Mouse (Mus musculus): ENCODE data around the gene Tmem273.
A peak's percentile ranks its signal among the peaks of the same experiment; 100 is the strongest.

Tmem273 gene

DNA sequence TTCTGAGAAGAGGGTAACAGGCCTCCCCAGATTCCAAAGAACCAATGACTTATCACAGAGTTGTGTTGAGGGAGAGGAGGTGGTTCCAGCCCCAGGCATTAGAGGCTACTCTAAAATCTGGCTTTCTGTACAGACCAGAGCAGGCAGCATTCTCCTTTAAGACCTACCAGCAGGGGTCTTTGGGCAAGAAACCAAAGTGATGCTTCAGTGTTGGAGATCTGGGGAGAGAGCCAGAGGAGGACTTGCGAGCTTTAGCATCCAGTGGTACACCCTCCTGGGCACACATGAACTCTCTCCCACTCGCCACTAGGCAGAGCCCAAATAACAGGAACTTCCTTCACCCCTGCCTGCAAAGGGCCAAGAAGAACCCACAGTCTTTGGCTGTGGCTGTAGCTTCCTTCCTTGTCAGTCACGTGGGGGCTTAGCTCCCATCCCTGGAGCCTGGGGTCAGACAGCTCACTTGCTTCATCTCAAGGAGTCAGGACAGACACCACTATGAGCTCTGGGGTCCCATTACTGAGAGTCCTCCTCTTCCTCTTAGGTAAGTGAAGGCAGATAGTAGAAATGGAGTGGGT is at the start of gene Tmem273:
TSS of gene Tmem273 (plus strand) at position 408 of the 575 bp plus-strand sequence.
- DNase-seq (ENCODE audit: low spot score), result no peak

DNA sequence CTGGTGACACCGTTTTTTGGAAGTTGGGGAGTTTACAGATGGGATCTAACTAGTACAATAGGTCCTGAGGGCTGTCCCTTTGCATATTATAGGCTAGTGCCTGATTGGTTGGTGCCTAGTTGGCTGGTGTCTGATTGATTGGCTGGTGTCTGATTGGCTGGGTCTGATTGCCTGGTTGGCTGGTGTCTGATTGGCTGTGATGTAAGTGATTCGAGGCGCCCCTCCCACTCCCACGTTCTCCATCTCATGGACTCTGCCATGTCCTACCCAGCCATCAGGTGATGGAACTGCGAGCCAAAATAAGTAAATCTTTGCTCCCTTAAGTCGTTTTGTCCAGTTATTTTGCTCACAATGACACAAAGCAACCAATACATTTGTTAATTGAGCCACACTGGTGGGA is 49.2 kb upstream of the Tmem273 start:
- DNase-seq (ENCODE audit: low spot score), result no peak

DNA sequence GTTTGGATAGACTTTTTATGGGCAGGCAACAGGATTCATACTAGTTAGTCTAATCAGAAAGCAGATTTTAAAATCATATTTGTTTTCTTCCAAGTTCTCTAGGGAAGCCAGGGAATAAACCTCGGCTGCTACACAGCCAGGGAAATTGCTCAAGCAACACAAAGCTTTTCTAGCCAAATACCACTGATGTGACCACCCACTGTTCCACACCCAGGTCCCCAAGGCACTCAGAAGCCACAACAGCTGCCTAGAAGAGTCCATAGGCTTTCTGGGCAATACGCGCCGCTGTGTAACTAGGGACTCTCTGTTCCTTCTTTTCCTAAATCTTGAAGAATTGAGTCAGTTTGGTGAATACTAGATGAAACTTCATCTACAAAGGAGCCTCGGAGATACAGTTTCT is 47.2 kb upstream of the Tmem273 start:
- no peak for DNase-seq (ENCODE audit: low spot score)

DNA sequence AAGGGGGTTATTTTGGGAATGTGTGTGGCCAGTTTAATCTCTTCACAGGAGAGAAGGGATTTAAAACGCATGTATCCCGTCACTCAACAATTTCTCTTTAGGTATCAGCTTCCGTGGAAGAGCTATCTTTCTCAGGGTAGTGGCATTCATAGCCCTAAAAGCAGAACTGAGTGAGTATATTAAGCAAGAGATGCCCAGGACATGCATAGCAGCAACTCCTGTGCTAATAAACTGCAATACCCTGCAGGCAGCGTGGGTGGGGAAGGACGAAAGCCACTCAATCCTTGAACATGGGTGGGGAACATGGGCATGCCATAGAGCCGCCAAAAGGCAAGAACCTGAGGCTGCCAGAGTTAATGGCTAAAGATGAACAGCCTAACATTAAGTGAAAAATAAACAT is 37.2 kb upstream of the Tmem273 start:
- no peak for DNase-seq (ENCODE audit: low spot score)

DNA sequence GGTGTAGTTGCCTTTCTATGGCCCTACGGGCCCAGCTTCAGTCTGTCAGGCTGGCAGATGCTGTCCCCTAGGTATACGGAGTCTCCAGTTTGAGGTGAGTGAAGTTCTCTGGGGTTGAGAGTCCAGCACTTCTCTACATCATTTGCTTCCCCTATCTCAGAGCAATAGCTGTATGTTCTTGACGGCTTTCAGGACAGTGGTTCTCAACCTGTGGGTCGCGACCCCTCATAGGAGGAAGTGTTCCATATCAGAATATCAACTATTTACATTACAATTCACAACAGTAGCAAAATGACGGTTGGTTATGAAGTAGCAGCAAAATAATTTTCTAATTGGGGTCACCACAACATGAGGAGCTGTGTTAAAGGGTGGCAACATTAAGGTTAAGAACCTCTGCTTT is 35.0 kb upstream of the Tmem273 start:
- no peak for DNase-seq (ENCODE audit: low spot score)

DNA sequence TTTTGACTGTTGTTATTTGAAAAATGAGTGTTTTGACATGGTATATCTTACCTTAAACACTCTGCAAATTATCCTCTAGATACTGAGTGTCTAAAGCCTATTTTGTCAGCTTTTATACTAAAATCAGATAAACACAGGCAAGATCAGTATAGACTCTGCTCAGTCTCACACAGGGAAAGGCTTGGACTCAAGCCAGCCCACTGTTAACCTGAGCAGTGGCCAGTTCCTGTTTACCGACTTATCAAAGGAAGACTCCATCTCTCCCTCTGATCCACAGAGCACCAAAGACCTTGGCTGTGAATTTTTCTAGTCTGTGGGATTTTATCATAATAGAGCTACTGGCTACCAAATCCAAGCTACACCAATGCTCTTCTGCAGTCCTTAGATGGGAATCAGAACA is 31.5 kb upstream of the Tmem273 start:
- no peak for DNase-seq (ENCODE audit: low spot score)

DNA sequence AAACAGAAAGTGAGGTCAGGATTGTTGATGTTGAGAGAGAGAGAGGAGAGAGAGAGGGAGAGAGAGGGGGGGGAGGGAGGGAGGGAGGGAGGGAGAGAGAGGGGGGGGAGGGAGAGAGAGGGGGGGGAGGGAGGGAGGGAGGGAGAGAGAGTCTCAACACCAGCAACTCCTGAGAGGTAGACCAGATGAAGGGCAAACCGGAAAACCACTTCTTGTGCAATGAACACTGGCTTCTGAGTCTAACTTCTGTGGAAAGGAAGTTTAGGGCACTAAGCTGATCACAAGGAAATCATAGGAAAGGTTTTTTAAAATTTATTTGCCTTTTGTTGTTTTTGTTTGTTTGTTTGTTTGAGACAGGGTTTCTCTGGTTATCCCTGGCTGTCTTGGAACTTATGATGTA is 23.6 kb upstream of the Tmem273 start:
- DNase-seq (ENCODE audit: low spot score), result no peak

DNA sequence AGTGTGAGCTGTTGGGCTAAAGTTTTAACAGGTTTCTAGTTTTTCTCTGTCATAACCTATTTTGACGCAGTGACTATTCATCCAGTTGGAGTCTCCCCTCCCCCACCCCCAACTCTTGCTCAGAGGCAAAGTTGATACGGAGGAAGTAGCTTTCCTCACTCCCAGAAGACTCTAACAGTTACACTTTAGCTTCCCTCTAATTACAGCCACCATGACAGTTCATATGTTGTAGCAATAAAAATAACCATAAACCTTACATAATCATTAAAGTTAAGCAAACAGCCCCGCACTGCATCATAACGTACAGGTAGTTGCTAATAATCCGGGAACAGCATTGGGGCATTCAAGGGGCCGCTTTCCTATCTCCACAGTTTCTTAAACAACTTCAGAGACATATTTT is 15.2 kb upstream of the Tmem273 start:
- no peak for DNase-seq (ENCODE audit: low spot score)

DNA sequence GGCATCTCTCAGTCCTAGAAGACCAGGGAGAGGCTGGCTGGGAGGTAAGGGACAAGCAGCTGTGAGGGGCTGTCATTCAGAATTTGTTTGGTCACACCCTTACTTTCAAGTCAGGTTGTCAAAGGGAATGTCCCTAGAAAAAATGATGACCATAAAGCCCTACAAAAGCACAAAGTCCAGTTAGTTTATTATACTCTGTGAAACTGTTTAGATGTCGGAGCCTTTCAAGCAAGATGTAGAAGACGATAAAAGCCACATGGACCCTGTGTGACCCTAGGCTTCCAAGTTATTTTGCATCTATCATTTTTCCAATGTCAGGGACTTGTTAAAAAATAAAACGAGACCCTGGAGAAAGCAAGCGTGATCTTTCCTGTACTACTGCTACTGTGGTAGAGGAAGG is 13.7 kb upstream of the Tmem273 start:
- DNase-seq (ENCODE audit: low spot score), result no peak

DNA sequence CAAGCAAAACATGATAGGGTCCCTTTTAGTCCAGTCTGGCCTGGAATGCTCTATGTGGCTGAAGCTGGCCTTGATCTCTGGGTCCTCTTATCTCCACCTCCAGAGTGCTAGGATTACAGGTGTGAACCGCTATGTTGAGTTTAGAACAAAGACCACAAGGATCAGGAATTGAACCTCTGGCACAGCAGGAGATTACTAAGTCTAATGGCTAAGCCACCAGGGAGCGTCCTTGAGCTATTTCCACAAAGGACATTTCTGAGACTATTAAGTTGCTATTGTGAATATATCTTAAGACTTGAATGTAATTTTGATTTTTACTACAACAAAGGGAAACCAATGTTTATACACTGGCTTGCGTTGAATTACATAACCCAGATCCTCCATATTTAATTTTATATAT is 13.0 kb upstream of the Tmem273 start:
- peak; percentile 23 for DNase-seq (ENCODE audit: low spot score)

DNA sequence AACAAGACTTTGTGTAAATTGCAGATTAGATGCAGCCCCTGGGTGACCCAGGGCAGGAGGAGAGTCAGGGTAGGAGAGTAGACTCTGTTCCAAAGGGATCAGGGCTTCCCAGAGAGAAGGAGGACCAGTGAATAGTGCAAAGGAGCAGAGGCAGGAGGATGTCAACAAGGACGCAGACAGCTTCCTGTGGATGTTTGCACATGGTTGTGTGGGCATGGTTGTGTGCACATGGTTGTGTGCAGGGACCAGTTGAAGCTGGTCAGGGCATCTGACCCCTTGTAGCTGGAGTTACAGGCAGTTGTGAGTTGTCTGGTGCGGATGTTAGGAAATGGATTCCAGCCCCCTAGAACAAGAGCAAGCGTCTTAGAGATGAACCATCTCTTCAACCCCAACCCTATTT is 12.3 kb upstream of the Tmem273 start:
- no peak for DNase-seq (ENCODE audit: low spot score)

DNA sequence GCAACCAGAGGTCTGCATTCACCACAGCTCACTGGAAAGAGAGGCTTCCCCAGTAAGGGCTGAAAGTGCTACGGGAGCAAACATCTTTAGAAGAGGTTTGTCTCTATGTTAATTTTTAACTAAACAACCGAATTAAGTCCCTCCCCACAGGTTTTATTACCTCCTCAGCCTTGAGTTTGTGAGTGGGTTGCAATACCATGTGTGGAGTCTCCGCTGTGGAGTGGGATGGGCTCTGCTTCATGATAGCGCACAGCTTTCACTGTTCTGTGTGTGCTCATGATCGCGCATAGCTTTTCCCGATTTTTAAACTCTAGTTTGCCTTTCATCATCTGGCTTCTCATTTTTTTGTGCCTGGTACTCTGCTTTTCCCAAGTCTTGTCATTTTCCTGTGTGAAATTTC is 9.7 kb upstream of the Tmem273 start:
- DNase-seq (ENCODE audit: low spot score), result no peak

DNA sequence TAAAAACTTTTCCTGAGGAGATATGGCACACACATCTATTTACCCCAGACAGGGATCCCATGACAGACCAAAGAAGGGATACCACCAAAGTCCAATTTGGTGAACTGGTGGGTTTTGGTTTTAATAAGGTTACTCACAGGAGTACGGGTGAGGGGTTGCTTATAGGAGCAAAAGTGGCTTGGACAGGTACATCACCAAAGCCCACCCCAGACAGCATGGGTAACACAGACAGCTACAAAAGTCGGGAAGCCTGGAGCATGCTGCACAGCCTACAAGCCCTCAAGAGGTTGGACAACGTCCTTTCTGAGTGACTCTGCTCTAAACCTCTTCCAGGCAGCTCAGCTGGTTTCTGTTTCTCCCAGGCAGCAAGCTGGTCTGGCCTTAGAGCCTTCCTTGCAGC is 7.4 kb upstream of the Tmem273 start:
- no peak for DNase-seq (ENCODE audit: low spot score)

DNA sequence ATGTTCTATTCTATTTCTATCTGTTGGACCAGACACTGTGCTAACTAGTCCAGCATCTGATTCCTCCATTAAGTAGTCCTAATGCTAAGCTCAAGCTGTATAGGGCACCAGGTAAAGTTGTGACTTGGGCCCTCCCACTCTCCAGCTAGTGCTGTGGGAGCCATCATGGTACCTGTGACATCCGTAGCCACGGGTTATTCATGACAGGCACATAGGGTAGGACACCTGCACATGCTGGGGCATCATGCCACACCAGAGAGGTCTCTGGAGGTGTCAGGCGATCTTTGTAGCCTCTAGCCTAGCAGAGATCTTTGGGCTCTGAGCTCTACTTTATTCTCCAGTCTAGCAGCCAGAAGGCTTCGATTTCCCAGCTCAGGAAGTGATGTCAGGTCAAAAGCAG is 2.9 kb upstream of the Tmem273 start:
- no peak for DNase-seq (ENCODE audit: low spot score)

DNA sequence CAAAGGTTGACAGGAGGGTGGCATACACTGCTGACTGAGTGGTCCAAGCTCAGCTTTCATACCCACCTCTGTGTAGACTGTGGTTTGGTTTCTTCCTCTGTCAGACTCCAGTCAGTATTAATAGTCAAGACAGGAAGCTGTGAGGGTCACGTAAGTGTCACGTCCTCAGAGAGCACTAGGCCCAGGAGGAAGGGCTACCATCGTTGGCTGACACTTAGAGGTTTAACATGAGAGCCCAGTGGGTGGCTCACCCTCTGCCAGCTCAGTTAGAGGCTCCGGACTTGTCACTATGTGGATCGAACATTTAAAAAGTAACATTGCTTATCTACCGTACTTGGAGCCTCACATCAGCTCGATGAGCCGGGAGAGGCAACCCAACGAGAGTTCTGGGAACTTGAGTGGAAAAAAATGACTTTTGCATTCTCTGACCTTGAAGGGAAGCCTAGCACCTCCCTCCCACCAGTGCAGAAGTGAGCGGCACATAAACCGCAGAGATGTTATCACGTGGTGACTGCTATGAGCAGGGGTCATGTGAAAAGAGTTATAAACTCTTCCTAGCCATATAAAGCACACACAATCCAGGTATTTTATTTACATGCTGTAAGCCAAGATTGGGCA is 1.5 kb upstream of the Tmem273 start:
- no peak for DNase-seq (ENCODE audit: low spot score)

DNA sequence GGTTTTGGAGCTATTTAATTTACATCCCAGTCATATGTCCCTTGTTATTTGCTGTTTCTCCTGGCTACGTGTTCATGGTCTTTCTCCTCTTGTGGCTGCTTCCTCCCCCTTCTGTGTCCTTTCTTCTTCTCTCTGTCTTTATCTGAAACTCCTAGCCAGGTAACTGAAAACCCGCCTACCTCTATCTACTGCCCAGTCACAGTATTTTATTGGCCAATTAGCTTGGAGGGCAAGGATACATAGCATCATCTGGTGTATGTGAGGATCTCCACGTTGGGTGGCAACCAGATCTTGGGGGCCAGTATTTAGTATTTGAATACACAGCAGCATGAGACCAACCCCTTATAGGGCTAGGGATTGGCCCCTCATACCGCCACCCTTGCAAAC is 1.0 kb upstream of the Tmem273 start:
- DNase-seq (ENCODE audit: low spot score), result no peak

DNA sequence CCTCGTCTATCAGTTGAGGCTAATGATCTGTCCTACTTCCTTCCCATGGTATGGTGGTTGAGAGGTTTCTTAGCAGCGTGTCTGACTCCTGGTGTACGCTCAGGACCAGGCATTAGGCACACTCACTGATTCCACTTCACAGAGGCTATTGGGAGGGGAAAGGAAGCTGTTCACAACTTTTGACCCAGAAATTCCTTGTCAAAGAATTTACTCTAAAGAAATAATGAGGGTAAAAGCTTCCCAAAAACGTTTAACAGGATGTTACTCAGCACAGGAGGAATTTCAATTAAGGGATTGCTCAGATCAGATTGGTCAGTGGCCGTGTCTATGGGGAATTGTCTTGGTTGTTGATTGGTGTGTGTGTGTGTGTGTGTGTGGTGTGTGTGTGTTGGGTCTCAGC is 1.9 kb downstream of the Tmem273 start:
- DNase-seq (ENCODE audit: low spot score), result no peak

DNA sequence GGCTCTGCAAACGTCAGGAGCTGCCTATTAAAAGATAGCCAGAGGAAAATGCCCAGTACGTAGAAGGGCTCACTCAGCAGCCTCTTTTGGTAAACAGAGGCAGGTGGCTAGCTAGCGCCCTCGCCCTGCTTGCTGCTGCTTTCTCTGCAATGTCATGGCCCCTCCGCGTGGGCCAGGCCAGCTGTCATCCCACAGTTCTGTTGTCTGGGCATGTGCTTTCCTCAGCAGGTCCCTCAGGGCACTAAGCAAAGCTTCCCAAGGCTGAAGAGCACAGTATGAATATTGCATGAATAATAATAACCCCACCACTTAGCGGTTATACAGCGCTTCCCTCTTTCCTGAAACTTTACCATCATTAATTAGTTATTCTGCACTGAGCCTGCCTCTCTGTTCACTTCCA is 10.6 kb downstream of the Tmem273 start:
- DNase-seq (ENCODE audit: low spot score), result no peak

DNA sequence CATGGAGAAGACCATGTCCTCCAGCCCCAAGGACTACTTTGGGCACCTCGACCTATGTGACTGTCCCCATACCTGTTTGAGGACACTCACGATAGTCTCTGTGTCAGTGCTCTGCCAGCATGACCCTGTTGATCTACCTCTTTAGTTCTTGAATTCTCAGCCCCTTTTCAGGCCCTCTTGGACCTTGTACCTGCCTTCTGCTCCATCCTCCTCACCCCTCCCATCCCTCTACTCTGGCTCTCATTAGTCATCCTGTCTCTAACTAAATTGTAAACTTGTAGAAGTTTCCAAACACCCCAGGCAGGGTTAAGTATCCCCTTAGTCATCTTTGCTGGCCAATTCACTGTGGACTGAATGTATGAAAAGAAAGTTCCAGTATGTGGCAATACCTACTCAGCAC is 12.0 kb downstream of the Tmem273 start:
- no peak for DNase-seq (ENCODE audit: low spot score)

DNA sequence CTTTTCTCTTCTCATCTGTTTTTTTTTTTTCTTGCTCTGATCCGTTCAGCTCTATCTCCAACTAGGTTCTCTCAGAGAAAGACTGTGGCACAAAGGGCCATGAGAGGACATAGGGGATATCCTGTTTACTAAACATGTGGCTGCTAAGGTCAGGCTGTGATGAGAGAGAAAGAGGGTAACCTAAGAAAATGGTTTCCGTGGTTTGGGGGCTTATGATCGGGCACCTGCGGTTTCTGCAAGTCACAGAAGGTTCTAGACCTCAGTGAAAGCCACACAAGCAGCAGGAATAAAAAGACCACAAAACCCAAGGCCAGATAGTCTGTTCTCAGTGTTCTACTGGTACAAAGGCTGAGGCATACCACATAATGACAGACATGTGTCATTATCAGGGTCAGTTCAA is 12.6 kb downstream of the Tmem273 start:
- no peak for DNase-seq (ENCODE audit: low spot score)

DNA sequence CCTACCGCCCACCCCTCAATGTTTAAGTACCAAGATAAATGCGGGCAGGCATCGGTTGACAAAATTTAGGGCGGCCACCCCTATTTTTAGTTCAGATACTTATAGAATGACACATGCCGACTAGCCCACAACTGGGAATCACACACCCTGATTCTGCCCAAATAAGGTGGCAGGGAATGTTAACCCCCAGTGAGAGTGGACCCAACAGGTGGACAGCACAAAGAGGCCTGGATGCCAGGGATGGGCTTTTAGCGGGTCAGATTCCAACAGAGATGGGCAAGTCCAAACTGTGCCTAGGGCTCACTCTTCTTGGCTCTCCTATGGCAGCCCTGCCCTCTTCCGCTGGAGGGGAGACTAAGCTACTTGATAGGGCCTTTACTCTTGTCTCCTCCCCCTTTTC is 14.3 kb downstream of the Tmem273 start:
- no peak for DNase-seq (ENCODE audit: low spot score)

DNA sequence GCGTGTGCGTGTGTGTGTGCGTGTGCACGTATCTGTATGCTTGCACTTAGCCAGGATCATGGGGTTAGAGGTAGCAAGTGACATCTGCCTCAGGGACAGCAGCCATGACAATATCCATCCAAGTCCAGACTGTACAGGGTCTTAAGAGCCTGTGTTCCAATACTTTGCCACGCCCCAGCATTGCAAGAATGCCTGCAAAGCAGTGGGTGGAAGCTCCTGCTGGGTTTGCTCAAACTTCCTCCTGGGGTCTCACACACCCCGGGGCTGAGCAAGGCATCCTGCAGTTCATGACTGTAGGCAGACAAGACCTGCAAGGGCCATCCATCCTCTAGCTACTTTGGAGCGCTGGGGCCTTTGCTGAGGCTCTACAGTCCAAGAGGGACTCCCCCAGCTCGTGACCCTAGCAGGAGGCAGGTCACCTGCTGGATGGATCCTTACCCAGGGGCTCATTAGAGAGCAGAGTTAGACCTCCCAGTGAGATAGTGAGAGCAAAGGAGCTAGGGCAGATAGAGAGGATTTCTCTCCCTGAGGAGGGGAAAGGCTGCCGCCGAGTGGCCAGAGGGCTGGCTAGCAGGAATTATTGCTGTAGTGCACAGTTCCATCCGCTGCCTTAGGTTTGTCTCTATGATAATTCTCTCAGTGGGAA is 15.4 kb downstream of the Tmem273 start:
- DNase-seq (ENCODE audit: low spot score), result no peak

DNA sequence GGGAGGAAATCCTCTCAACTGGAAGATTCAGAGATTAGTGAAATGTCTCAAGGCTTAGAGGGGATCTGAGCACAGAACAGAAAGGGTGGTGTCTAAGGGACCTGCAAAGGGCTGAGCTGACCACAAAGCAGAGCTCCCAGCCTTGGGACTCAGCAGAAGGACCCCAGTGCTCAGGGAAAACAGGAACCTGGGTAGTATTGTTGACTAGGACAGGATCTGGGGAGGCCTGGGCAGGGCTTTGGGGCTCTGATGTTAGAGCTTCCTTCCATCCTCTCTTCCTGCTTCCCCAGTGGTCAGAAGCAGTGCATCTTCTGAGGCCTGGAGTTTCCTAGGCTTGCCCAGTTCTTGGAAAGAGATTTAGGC is 15.9 kb downstream of the Tmem273 start:
- DNase-seq (ENCODE audit: low spot score), result no peak

DNA sequence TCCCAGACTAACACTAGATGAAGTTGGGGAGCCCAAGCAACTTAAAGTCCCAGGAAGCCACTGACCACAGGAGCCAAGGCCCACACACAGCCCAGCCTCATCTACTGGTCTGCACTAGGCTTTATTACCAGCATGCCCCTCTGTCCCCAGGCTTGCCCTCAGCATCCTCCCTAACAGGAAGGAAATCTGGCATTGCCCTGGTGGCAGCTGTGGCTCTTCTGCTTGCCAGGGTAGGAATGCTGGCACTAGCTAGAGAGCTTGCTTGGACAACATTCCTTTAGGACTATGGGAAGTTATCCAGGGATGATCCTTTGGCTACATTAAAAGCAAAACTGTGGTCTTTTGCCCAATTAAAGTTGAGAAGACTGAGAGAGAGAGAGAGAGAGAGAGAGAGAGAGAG is 24.3 kb downstream of the Tmem273 start:
- DNase-seq (ENCODE audit: low spot score), result no peak

All from urinary bladder, postnatal 14 days (tissue).